Mouse (Mus musculus) ES-Bruce4 (cell line): Measurements from ENCODE around the gene Tbc1d2b.

Source experiments
- CTCF ChIP-seq: IDR thresholded peaks from one replicate; pipeline ENCODE4 v1.8.1; 2011; ENCODE audit warnings: low read depth, low read length
- POLR2A ChIP-seq: IDR thresholded peaks from one replicate; pipeline ENCODE4 v1.8.1; 2011; ENCODE audit warnings: low read length; ENCODE audit not compliant: insufficient read depth

DNA sequence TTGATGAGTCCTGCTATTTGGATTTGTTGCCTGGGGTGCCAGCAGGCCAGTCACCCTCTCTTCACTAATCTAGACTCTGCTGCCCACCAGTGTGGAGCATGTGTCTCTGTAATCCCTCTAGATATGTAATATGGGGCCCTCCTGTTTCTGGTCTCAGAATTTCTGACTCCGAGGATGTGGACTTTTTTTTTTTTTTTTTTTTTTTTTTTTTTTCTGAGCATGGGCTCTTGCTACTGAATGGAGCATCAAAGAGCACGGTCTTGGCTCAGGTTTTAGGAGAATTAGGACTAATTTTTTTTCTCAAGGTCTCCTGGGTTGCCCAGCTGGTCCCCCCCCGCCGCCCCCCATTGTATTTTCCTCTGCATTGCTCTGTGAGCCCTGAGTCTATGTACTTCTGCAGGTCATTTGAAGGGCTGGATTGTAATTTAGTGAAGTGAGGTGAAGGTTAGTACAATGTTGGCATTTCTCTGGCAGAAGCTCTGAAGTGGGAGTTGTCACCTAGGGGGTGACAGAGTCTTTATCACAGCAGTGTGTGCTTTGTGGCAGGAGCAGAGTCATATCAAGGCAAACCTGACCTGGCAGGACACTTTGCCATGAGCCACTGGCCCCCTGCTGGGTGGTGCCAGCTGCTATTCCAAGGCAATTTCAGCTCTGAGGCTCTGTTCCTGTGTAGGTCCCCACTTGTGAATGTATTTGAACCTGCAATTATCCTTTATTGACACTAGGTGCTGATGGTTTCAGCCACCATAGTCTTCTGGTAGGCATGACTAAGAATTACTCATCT is 105.7 kb downstream of the Tbc1d2b start:
- no peak for TF ChIP-seq CTCF
- no peak for TF ChIP-seq POLR2A
